Mouse (Mus musculus) kidney, postnatal 0 days (tissue): Measurements from ENCODE around the gene Senp2. TPM values are rescaled to one million over a fixed set of nuclear protein-coding genes. Genes with fewer than 3 reads are reported as not detected.

Experiments used
- ATAC-seq: fragments of 200-750 bp; cut with Nextera tagmentation; replicated peaks from 2 replicates; pipeline ENCODE4 v1.8.0; 2017; ENCODE audit warnings: low read depth, moderate number of reproducible peaks, moderate TSS enrichment, moderate library complexity; ENCODE audit not compliant: low FRiP score
- DNase-seq: peaks from one replicate; pipeline ENCODE4 v3.0.0-alpha.2; 2016; ENCODE audit warnings: low spot score
- H3K27ac ChIP-seq: fragments of 300-500 bp; sonication (generic); 2 replicates; pipeline ENCODE4 v1.5.1; 2014; ENCODE audit warnings: mild to moderate bottlenecking
- H3K27me3 ChIP-seq: fragments of 300-500 bp; sonication (generic); 2 replicates; pipeline ENCODE4 v1.6.1; 2014; ENCODE audit warnings: low read length, mixed read lengths; ENCODE audit not compliant: insufficient read depth
- H3K36me3 ChIP-seq: fragments of 300-500 bp; sonication (generic); 2 replicates; pipeline ENCODE4 v1.6.1; 2014; ENCODE audit warnings: low read length, mixed read lengths; ENCODE audit not compliant: insufficient read depth
- H3K4me1 ChIP-seq: fragments of 300-500 bp; sonication (generic); replicated peaks from 2 replicates; pipeline ENCODE4 v1.6.1; 2014; ENCODE audit warnings: antibody characterized with exemption, low read length, mixed read lengths; ENCODE audit not compliant: insufficient read depth
- H3K4me2 ChIP-seq: fragments of 300-500 bp; sonication (generic); 2 replicates; pipeline ENCODE4 v1.6.1; 2014; ENCODE audit warnings: mild to moderate bottlenecking, low read length, moderate library complexity, mixed read lengths
- H3K4me3 ChIP-seq: fragments of 300-500 bp; sonication (generic); replicated peaks from 2 replicates; pipeline ENCODE4 v1.5.1; 2014; ENCODE audit warnings: low read depth, low read length
- H3K9ac ChIP-seq: fragments of 300-500 bp; sonication (generic); 2 replicates; pipeline ENCODE4 v1.6.1; 2014; ENCODE audit warnings: low read depth, low read length
- H3K9me3 ChIP-seq: fragments of 300-500 bp; sonication (generic); replicated peaks from 2 replicates; pipeline ENCODE4 v1.6.1; 2016; ENCODE audit warnings: low read length, inconsistent platforms, mixed read lengths
- CTCF ChIP-seq: IDR thresholded peaks from 2 replicates; pipeline ENCODE4 v1.5.1; 2016; ENCODE audit warnings: antibody characterized with exemption, low read depth, mild to moderate bottlenecking, moderate library complexity
- WGBS: fragments of 180-500 bp; shearing (Covaris S2); extraction: QIAGEN DNeasy Blood & Tissue Kit; methylation state at CpG from one replicate; pipeline ENCODE4 v1.1.7; 2014; 5-methylcytosine and 5-hydroxymethylcytosine counted together
- polyA plus RNA-seq: library from polyadenylated mRNA; unstranded; fragments of >200 nt; fragmentation: Nextera tagmentation; extraction: Ambion mirVana; gene quantifications from 2 replicates; pipeline ENCODE4 v1.2.1, GENCODE M21; 2015

Senp2 gene
- polyA plus RNA-seq, 1 experiment from 2014 or later, result 22.7 TPM

- no peak for DNase-seq
- no peaks in the 10 kb centered on the region for H3K9me3 ChIP-seq
- no peaks in the 10 kb centered on the region for H3K4me1 ChIP-seq
- no peaks in the 10 kb centered on the region for H3K27me3 ChIP-seq
- no peak overlapping the region for H3K4me2 ChIP-seq
- H3K4me3 ChIP-seq, result no peak overlapping the region
- H3K36me3 ChIP-seq, result peaks cover 40% of the 10 kb centered on the region
- H3K9ac ChIP-seq, result no peak overlapping the region
- no peak for TF ChIP-seq CTCF
- ATAC-seq, result no peak
- WGBS, result 91% methylated on average over 10 of the region's 10 CpGs
- H3K27ac ChIP-seq, result no peak overlapping the region
These were observed 51.1 kb downstream of the Senp2 start for GRCm38 (mm10) chr16:22060416-22060815.

DNA sequence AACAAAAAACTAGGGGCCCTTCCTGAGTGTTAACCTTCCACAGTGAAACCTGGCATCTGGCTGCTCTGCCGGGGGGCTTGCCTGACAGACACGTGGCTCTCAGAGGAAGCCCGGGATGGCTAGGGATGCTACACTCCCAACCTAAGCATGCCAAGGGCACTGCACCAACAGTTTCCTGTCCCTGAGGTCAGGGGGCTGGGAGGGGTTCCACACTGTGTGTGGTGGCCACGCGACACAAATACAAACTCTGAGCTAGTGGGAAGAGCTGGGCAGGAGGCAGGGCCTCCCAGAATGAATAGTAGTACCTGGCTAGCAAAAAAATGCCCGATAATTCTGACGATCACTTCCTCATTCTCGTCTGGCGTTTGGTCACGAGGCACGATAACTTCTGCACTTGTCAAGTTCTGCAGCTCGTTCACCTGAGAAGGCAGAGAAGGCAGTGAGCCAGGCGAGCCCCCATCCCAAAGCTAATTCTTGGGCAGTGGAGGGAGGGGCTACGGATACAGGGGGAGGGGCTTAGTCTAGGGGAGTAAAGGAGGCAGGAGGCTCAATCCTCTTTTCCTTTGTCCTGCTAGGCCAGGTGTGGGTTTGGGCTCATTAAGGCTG, 52.4 kb downstream of the Senp2 start:
- H3K9me3 ChIP-seq, result no peaks in the 10 kb centered on the region
- H3K4me2 ChIP-seq, result no peak overlapping the region
- peaks cover 50% of the 10 kb centered on the region for H3K36me3 ChIP-seq
- H3K9ac ChIP-seq, result no peak overlapping the region
- no peak overlapping the region for H3K4me3 ChIP-seq
- TF ChIP-seq CTCF, result no peak
- H3K27me3 ChIP-seq, result no peaks in the 10 kb centered on the region
- DNase-seq, result no peak
- H3K4me1 ChIP-seq, result no peaks in the 10 kb centered on the region
- 83% methylated on average over 14 of the region's 14 CpGs for WGBS
- ATAC-seq, result no peak
- no peak overlapping the region for H3K27ac ChIP-seq

GRCm38 (mm10) chr16:22062284-22062683, 53.0 kb downstream of the Senp2 start:
- WGBS, result 49% methylated on average over 4 of the region's 4 CpGs
- TF ChIP-seq CTCF, result no peak
- H3K36me3 ChIP-seq, result peaks cover 57% of the 10 kb centered on the region

GRCm38 (mm10) chr16:22065536-22065935, 56.3 kb downstream of the Senp2 start:
- no peak overlapping the region for H3K27ac ChIP-seq
- ATAC-seq (no peak), DNase-seq (no peak)
- H3K9me3 ChIP-seq, result no peaks in the 10 kb centered on the region
- no peak overlapping the region for H3K9ac ChIP-seq
- H3K36me3 ChIP-seq, result peaks cover 75% of the 10 kb centered on the region
- H3K27me3 ChIP-seq, result no peaks in the 10 kb centered on the region
- H3K4me1 ChIP-seq, result no peaks in the 10 kb centered on the region
- TF ChIP-seq CTCF, result no peak
- no peak overlapping the region for H3K4me3 ChIP-seq
- H3K4me2 ChIP-seq, result no peak overlapping the region

More at GRCm38 (mm10) chr16:22062284-22062683, 53.0 kb downstream of the Senp2 start:
- no peak overlapping the region for H3K4me2 ChIP-seq
- ATAC-seq (no peak), DNase-seq (no peak)
- H3K4me3 ChIP-seq, result no peak overlapping the region
- H3K9me3 ChIP-seq, result no peaks in the 10 kb centered on the region
- H3K27me3 ChIP-seq, result no peaks in the 10 kb centered on the region
- no peaks in the 10 kb centered on the region for H3K4me1 ChIP-seq
- H3K27ac ChIP-seq, result no peak overlapping the region
- H3K9ac ChIP-seq, result no peak overlapping the region

DNA sequence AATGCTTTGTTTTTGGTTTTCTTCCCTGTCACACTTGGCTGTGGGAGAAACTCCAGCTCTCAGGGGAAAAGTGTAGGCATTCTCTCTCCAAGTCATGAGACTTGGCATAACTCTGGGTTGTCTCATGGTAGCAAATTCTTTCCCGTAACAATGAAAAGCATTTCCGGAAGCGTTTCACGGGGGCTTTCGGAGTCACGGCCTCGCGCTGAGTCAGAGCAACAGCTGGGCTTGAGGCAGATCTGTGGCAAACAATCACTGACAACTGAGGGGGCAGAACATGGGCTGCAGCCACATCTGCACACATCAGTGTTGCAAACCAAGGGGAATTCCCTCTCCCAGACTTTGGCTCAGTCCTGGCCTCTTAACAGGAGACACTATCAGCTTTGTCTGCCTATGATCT, 58.1 kb downstream of the Senp2 start:
- WGBS, result 90% methylated on average over 8 of the region's 8 CpGs
- DNase-seq, result peak; percentile 7
- Histone ChIP-seq H3K36me3 (peaks cover 65% of the 10 kb centered on the region), H3K27me3 (no peaks in the 10 kb centered on the region), H3K4me2 (no peak overlapping the region), H3K27ac (no peak overlapping the region), H3K4me1 (no peaks in the 10 kb centered on the region), H3K9me3 (no peaks in the 10 kb centered on the region), H3K4me3 (no peak overlapping the region), H3K9ac (no peak overlapping the region)
- no peak for TF ChIP-seq CTCF
- no peak for ATAC-seq

DNA sequence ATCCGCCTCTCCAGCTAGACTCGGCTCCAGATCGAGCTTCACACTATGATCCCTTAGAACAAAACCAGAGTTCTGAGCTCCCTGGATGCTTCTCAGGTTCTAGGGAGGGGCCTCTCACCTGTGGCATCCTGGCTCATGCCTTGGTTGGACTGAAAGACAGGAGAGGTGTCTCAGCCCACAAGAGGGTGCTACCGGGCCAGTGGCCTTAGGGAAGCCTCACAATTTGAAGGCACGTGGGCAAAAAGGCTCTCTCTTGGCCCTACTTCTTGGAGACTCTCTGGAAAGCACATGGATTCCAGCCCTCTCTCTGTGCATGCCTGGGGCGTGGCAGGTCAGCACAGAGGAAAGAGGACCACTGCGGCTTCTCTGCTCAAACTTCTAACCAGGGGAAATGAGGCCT, 62.1 kb downstream of the Senp2 start:
- WGBS, result 76% methylated on average over 7 of the region's 7 CpGs
- H3K9me3 ChIP-seq, result no peaks in the 10 kb centered on the region
- H3K27ac ChIP-seq, result no peak overlapping the region
- no peak overlapping the region for H3K4me3 ChIP-seq
- peaks cover 64% of the 10 kb centered on the region for H3K36me3 ChIP-seq
- DNase-seq (no peak), ATAC-seq (no peak)
- no peaks in the 10 kb centered on the region for H3K27me3 ChIP-seq
- H3K4me1 ChIP-seq, result no peaks in the 10 kb centered on the region
- H3K4me2 ChIP-seq, result no peak overlapping the region
- TF ChIP-seq CTCF, result peak; percentile 55
- H3K9ac ChIP-seq, result no peak overlapping the region

- H3K27me3 ChIP-seq, result no peaks in the 10 kb centered on the region
- no peak for DNase-seq
- no peak overlapping the region for H3K4me2 ChIP-seq
- no peak for ATAC-seq
- no peaks in the 10 kb centered on the region for H3K9me3 ChIP-seq
- WGBS, result 67% methylated on average over 6 of the region's 6 CpGs
- H3K36me3 ChIP-seq, result peaks cover 62% of the 10 kb centered on the region
- no peak overlapping the region for H3K9ac ChIP-seq
- no peak overlapping the region for H3K4me3 ChIP-seq
- no peak for TF ChIP-seq CTCF
- H3K4me1 ChIP-seq, result no peaks in the 10 kb centered on the region
- no peak overlapping the region for H3K27ac ChIP-seq
These were observed 65.8 kb downstream of the Senp2 start for GRCm38 (mm10) chr16:22075067-22075466.
